ENCODE assay signal across 8 mouse cellular contexts in genomic region chr8:91199876-91200275, GRCm38 (mm10). TPM values are rescaled to one million over a fixed set of nuclear protein-coding genes. Genes with fewer than 3 reads are reported as not detected.
DNase-seq lines count a peak whose midpoint lies in the region; ATAC-seq and TF ChIP-seq lines count a peak whose summit lies in the region.

Gene Aktip (minus strand): TSS chr8:91199976.

- H3K27ac ChIP-seq in embryonic facial prominence, embryonic 12.5 days = no peak within 1 kb of the TSS
- H3K27ac ChIP-seq in heart, embryonic 13.5 days (replicated peaks) = no peak within 1 kb of the TSS
- H3K27ac ChIP-seq in small intestine, adult 2 months (ENCODE audit: insufficient read depth, low read depth, low read length) = no peak within 1 kb of the TSS

- WGBS in lung, adult 2 months = 92% methylated on average over 7 of the region's 7 CpGs
- WGBS in embryonic facial prominence, embryonic 12.5 days = 92% methylated on average over 7 of the region's 7 CpGs
- 86% methylated on average over 7 of the region's 7 CpGs for WGBS in heart, embryonic 13.5 days
- WGBS in small intestine, adult 2 months = 92% methylated on average over 7 of the region's 7 CpGs

- no peak within 1 kb of the TSS for H3K9ac ChIP-seq in embryonic facial prominence, embryonic 12.5 days
- no peak within 1 kb of the TSS for H3K9ac ChIP-seq in heart, embryonic 13.5 days

- no peak for DNase-seq in lung, adult 2 months
- DNase-seq in lung, postnatal 4 days = no peak
- DNase-seq in left cerebral cortex, adult 8-10 months (ENCODE audit: low spot score in 2 of 2) = no peak
- no peak for DNase-seq in frontal cortex, postnatal 25 days (ENCODE audit: low spot score in 2 of 2)
- no peak for DNase-seq in cerebellum, adult 18-20 months

- H3K27me3 ChIP-seq in embryonic facial prominence, embryonic 12.5 days = no peaks in the 10 kb centered on the region
- no peaks in the 10 kb centered on the region for H3K27me3 ChIP-seq in heart, embryonic 13.5 days (replicated peaks)
- no peaks in the 10 kb centered on the region for H3K27me3 ChIP-seq in small intestine, adult 2 months (ENCODE audit: control insufficient read depth, insufficient read depth, low read length)

- no peak within 1 kb of the TSS for H3K4me2 ChIP-seq in embryonic facial prominence, embryonic 12.5 days (replicated peaks)
- H3K4me2 ChIP-seq in heart, embryonic 13.5 days = no peak within 1 kb of the TSS

- H3K4me1 ChIP-seq in lung, adult 2 months (ENCODE audit: control insufficient read depth, insufficient read depth, low read length) = no peaks in the 10 kb centered on the region
- H3K4me1 ChIP-seq in embryonic facial prominence, embryonic 12.5 days = no peaks in the 10 kb centered on the region
- H3K4me1 ChIP-seq in heart, embryonic 13.5 days = peaks cover 16% of the 10 kb centered on the region
- no peaks in the 10 kb centered on the region for H3K4me1 ChIP-seq in small intestine, adult 2 months (ENCODE audit: control insufficient read depth, insufficient read depth, insufficient read length, low read length)

- no peak for TF ChIP-seq CTCF in lung, adult 2 months (IDR thresholded peaks at IDR 0.05; ENCODE audit: insufficient read depth, low read length)
- no peak for TF ChIP-seq CTCF in small intestine, adult 2 months (IDR thresholded peaks at IDR 0.05; ENCODE audit: extremely low read depth, insufficient read length, insufficient replicate concordance, low read depth, low read length)

- no peak within 1 kb of the TSS for H3K4me3 ChIP-seq in lung, adult 2 months (replicated peaks; ENCODE audit: extremely low read depth, low read depth, low read length)
- no peak within 1 kb of the TSS for H3K4me3 ChIP-seq in embryonic facial prominence, embryonic 12.5 days
- H3K4me3 ChIP-seq in heart, embryonic 13.5 days = no peak within 1 kb of the TSS
- no peak within 1 kb of the TSS for H3K4me3 ChIP-seq in small intestine, adult 2 months (ENCODE audit: low read depth, low read length)

- no peak for TF ChIP-seq POLR2A in lung, adult 2 months (IDR thresholded peaks at IDR 0.05; ENCODE audit: borderline replicate concordance, extremely low read depth, low read depth, low read length)
- no peak for TF ChIP-seq POLR2A in small intestine, adult 2 months (IDR thresholded peaks at IDR 0.05; ENCODE audit: low read depth, low read length)

- no peak for ATAC-seq in embryonic facial prominence, embryonic 12.5 days (ENCODE audit: insufficient number of reproducible peaks, insufficient read depth, low FRiP score, low TSS enrichment)
- ATAC-seq in heart, embryonic 13.5 days (ENCODE audit: extremely low read depth, insufficient number of reproducible peaks, low FRiP score, low TSS enrichment) = no peak

- no peaks in the 10 kb centered on the region for H3K9me3 ChIP-seq in embryonic facial prominence, embryonic 12.5 days
- no peaks in the 10 kb centered on the region for H3K9me3 ChIP-seq in heart, embryonic 13.5 days

- H3K36me3 ChIP-seq in embryonic facial prominence, embryonic 12.5 days = no peaks in the 10 kb centered on the region
- no peaks in the 10 kb centered on the region for H3K36me3 ChIP-seq in heart, embryonic 13.5 days
- no peaks in the 10 kb centered on the region for H3K36me3 ChIP-seq in small intestine, adult 2 months (ENCODE audit: control insufficient read depth, insufficient read depth, low read length)

RNA-seq across cellular contexts. Expression of gene Aktip, which starts in this region (rescaled TPM):
- polyA plus RNA-seq in lung, adult 2 months (2012; rRNA removed) = 29.0 and 41.9 TPM in 2 replicates
- polyA plus RNA-seq in embryonic facial prominence, embryonic 12.5 days (2016; fragmentation: Nextera tagmentation; extraction: Ambion mirVana) = 57.3 and 59.4 TPM in 2 replicates
- 38.1 and 46.1 TPM in 2 replicates for polyA plus RNA-seq in heart, embryonic 13.5 days (2015; fragmentation: Nextera tagmentation; extraction: Ambion mirVana)
- total RNA-seq in left cerebral cortex, adult 8-10 months (2022) = 100 to 1,000 TPM; 125 to 139 (median 126) TPM
- polyA plus RNA-seq in small intestine, adult 2 months (2012; rRNA removed) = 14.5 and 23.3 TPM in 2 replicates
